Mouse (Mus musculus): ENCODE data around the gene Ralbp1.

GRCm38 (mm10) chr17:65905241-65905640, 19.6 kb upstream of the Ralbp1 start:
- TF ChIP-seq CTCF (IDR thresholded peaks at IDR 0.05; ENCODE audit: control insufficient read depth, insufficient read depth, insufficient replicate concordance, low read depth, low read length) (no peak), POLR2A (IDR thresholded peaks at IDR 0.05; ENCODE audit: control insufficient read depth, low read depth, low read length) (peak; percentile 54; the same call in 1 of the 2 replicates)
